Mouse (Mus musculus): ENCODE measurements around the gene Mapkap1.

DNA sequence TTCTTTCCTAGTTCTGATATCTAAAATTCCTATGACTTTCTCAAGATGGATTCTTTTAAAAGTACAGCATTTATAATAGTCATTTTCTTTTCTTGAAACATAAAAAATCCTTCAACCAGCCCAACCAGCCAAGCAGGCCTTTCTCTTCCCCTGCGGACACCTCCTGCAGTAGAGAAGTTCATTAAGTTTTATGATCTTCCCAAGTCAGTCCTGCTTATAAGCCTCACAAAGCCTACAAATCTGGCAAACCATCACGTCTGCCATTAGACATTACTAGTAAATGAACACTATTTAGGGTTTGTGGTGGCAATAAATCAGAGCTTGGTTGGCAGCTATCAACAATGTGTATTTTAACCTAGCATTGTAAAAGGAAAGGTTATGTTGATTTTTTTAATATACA is 39.5 kb upstream of the Mapkap1 start:
- TF ChIP-seq POLR2A (IDR thresholded peaks at IDR 0.05; ENCODE audit: low read depth, low read length) (no peak), CTCF (conservative IDR thresholded peaks at IDR 0.05; ENCODE audit: insufficient read depth, insufficient read length, low read depth, low read length) (no peak)
